Mouse (Mus musculus) WW6 (cell line): Measurements from ENCODE around the gene Sf3a2.
"Not testable (repeated sequence)": the region's sequence is repeated elsewhere in the genome, so short reads cannot be mapped to it uniquely, and the experiment has no call there.

Source experiments
- DNase-seq: peaks from one replicate; pipeline ENCODE4 v3.0.0-alpha.2; 2013; ENCODE audit warnings: low read depth, low spot score

The Sf3a2 gene

GRCm38 (mm10) chr10:80804916-80805315 is 6.9 kb downstream of the Sf3a2 start, which contains the start of gene Amh:
Gene Amh, plus strand, starts transcription at chr10:80805243.
- DNase-seq, result no peak

- no peak for DNase-seq
These were observed 7.3 kb downstream of the Sf3a2 start for GRCm38 (mm10) chr10:80805322-80805721.

- no peak for DNase-seq
These were observed 7.9 kb downstream of the Sf3a2 start for GRCm38 (mm10) chr10:80805925-80806324.

GRCm38 (mm10) chr10:80806341-80807056 is 8.5 kb downstream of the Sf3a2 start:
- DNase-seq, result no peak

GRCm38 (mm10) chr10:80807057-80807627 is 9.1 kb downstream of the Sf3a2 start:
- no peak for DNase-seq

GRCm38 (mm10) chr10:80808099-80808984 is 10.3 kb downstream of the Sf3a2 start:
- no peak for DNase-seq

GRCm38 (mm10) chr10:80808985-80809632 is 11.1 kb downstream of the Sf3a2 start:
- no peak for DNase-seq

GRCm38 (mm10) chr10:80810084-80810483 is 12.1 kb downstream of the Sf3a2 start:
- no peak for DNase-seq

GRCm38 (mm10) chr10:80812391-80813041 is 14.5 kb downstream of the Sf3a2 start:
- DNase-seq, result no peak

- no peak for DNase-seq
These were observed 15.4 kb downstream of the Sf3a2 start, which contains the start of gene Jsrp1 for GRCm38 (mm10) chr10:80813366-80813765. Gene Jsrp1, minus strand, starts transcription at chr10:80813498.

GRCm38 (mm10) chr10:80814800-80815199 is 16.8 kb downstream of the Sf3a2 start:
- no peak for DNase-seq

- DNase-seq, result not testable (repeated sequence)
These were observed 18.3 kb downstream of the Sf3a2 start for GRCm38 (mm10) chr10:80816303-80816702.

- DNase-seq, result no peak
These were observed 19.2 kb downstream of the Sf3a2 start for GRCm38 (mm10) chr10:80817164-80817563.

GRCm38 (mm10) chr10:80817955-80818354 is 20.0 kb downstream of the Sf3a2 start:
- DNase-seq, result not testable (repeated sequence)

GRCm38 (mm10) chr10:80818599-80819281 is 20.7 kb downstream of the Sf3a2 start:
- no peak for DNase-seq

GRCm38 (mm10) chr10:80819406-80819805 is 21.4 kb downstream of the Sf3a2 start:
- DNase-seq, result no peak

GRCm38 (mm10) chr10:80821991-80822390 is 24.0 kb downstream of the Sf3a2 start:
- no peak for DNase-seq

GRCm38 (mm10) chr10:80822528-80822927 is 24.5 kb downstream of the Sf3a2 start:
- DNase-seq, result no peak

GRCm38 (mm10) chr10:80823316-80823715 is 25.3 kb downstream of the Sf3a2 start:
- no peak for DNase-seq

- no peak for DNase-seq
These were observed 26.0 kb downstream of the Sf3a2 start for GRCm38 (mm10) chr10:80823847-80824643.
